Mouse (Mus musculus) small intestine, adult 2 months (tissue): ENCODE data around the gene Mctp1. TPM values are rescaled to one million over a fixed set of nuclear protein-coding genes. Genes with fewer than 3 reads are reported as not detected.
"Not testable (repeated sequence)": the region's sequence is repeated elsewhere in the genome, so short reads cannot be mapped to it uniquely, and the experiment has no call there.

Experiments
- H3K27ac ChIP-seq: fragments of 200-500 bp; 2 replicates; pipeline ENCODE4 v1.5.1; 2012; ENCODE audit warnings: low read depth, low read length, control low read depth, inconsistent platforms; ENCODE audit not compliant: insufficient read depth
- H3K27me3 ChIP-seq: fragments of 200-500 bp; 2 replicates; pipeline ENCODE4 v1.6.1; 2012; ENCODE audit warnings: mild to moderate bottlenecking, moderate library complexity, low read length, inconsistent platforms; ENCODE audit not compliant: control insufficient read depth, insufficient read depth
- H3K36me3 ChIP-seq: fragments of 200-500 bp; 2 replicates; pipeline ENCODE4 v1.6.1; 2012; ENCODE audit warnings: mild to moderate bottlenecking, low read length, control low read depth, inconsistent platforms; ENCODE audit not compliant: control insufficient read depth, insufficient read depth
- H3K4me1 ChIP-seq: fragments of 200-500 bp; 2 replicates; pipeline ENCODE4 v1.6.1; 2012; ENCODE audit warnings: low read length, inconsistent platforms, mixed read lengths; ENCODE audit not compliant: control insufficient read depth, insufficient read depth, insufficient read length
- H3K4me3 ChIP-seq: fragments of 200-500 bp; 2 replicates; pipeline ENCODE4 v1.5.1; 2012; ENCODE audit warnings: low read depth, mild to moderate bottlenecking, control low read depth, inconsistent platforms, low read length, moderate library complexity
- CTCF ChIP-seq: fragments of 200-500 bp; IDR thresholded peaks from 2 replicates; pipeline ENCODE4 v1.5.1; 2012; ENCODE audit warnings: low read depth, mild to moderate bottlenecking, control low read depth, inconsistent platforms, low read length, moderate library complexity, mixed read lengths; ENCODE audit not compliant: insufficient replicate concordance, insufficient read length; ENCODE audit errors: extremely low read depth
- POLR2A ChIP-seq: fragments of 200-500 bp; IDR thresholded peaks from 2 replicates; pipeline ENCODE4 v1.6.1; 2012; ENCODE audit warnings: low read depth, mild to moderate bottlenecking, control low read depth, inconsistent platforms, low read length, moderate library complexity
- WGBS: fragments of 180-500 bp; shearing (Covaris S2); methylation state at CpG from one replicate; pipeline ENCODE4 v1.1.7; 2018; 5-methylcytosine and 5-hydroxymethylcytosine counted together
- polyA plus RNA-seq: library from polyadenylated mRNA; depleted of rRNA; stranded (reverse); fragments of >200 nt; gene quantifications from 2 replicates; pipeline ENCODE4 v1.2.3, GENCODE M21; 2012

Mctp1 gene
- polyA plus RNA-seq, 1 experiment: 0.14 TPM

DNA sequence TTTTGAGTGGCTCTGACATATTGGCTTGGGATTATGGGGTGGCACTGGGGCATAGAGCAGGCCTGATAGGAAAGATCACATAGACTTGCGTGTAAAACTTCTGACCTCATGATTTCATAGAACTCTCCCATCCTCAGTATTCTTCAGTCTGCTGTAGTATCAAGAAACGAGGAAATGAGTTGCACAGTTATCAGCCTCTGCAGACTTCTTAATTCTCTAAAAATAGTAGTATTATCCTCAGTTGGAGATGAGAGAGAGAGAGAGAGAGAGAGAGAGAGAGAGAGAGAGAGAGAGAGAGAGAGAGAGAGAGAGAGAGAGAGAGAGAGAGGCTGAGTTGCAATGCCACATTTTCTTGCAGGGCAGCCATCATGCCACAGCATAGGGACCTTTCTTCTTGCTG is 45.6 kb downstream of the Mctp1 start:
- 74% methylated on average over 2 of the region's 2 CpGs for WGBS
- no peak overlapping the region for H3K27ac ChIP-seq
- H3K27me3 ChIP-seq: no peaks in the 10 kb centered on the region
- no peak overlapping the region for H3K4me3 ChIP-seq
- H3K4me1 ChIP-seq: no peaks in the 10 kb centered on the region
- H3K36me3 ChIP-seq: no peaks in the 10 kb centered on the region
- TF ChIP-seq POLR2A: no peak
- no peak for TF ChIP-seq CTCF

DNA sequence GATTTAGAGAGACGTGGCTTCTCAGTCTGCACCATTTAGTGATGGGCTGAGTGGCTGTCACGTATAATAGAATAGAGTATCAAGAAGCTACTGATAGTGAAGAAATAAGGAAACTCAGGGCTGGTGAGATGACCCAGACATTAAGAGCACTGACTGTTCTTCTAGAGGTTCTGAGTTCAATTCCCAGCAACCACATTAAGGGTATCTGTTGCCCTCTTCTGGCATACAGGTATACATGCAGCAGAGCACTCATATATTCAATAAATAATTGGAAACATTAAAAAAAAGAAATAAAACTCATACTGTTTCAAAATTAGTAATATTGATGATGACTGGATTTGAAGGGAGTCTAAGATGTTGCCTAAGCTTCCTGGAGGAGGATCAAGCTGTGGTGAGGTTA is 47.6 kb downstream of the Mctp1 start:
- Histone ChIP-seq H3K36me3 (no peaks in the 10 kb centered on the region), H3K27me3 (no peaks in the 10 kb centered on the region), H3K27ac (no peak overlapping the region), H3K4me3 (no peak overlapping the region), H3K4me1 (no peaks in the 10 kb centered on the region)
- WGBS: 90% methylated on average over 2 of the region's 2 CpGs
- TF ChIP-seq POLR2A (no peak), CTCF (no peak)

DNA sequence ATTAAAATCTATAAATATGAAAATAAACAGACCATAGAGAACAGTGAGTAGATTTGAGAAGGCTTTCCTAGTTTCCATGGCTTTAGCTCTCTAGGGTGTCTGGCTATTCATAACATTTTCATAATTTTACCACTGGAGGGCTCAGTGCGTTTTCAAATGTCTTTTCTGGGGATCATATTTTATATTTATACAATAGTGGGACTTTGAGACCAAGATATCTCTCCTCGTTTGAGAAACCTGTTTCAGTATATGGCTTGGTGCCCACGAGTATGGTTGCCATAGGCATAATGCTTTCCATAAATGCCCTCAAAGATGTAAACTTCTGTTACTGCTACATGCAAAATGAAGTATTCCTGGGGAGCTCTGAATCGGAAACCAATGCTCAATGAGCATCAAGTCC is 49.1 kb downstream of the Mctp1 start:
- WGBS: 51% methylated on average over 4 of the region's 4 CpGs
- TF ChIP-seq POLR2A: no peak
- TF ChIP-seq CTCF: no peak

DNA sequence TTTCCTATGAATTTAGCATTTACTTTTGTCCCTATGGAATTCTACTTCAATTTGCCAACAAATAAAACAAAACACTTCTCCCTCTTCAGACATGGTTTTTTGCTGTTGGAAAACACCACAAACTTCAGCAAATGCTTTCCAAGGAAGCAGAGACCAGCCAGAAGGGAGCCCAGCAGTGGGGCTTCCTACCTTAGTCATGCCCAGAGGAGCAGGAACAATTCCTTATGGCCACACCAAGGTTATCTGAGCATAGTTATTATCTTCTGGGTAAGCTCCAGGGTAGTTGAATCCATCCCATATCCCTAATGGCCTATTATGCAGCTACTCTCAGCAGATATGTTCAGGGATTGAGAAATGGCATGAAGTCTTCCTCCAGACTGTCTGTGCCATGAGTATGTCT is 52.1 kb downstream of the Mctp1 start:
- no peak for TF ChIP-seq CTCF
- no peak for TF ChIP-seq POLR2A
- Histone ChIP-seq H3K27me3 (no peaks in the 10 kb centered on the region), H3K36me3 (no peaks in the 10 kb centered on the region), H3K4me1 (no peaks in the 10 kb centered on the region), H3K27ac (no peak overlapping the region), H3K4me3 (no peak overlapping the region)

More for the DNA sequence above, 49.1 kb downstream of the Mctp1 start:
- Histone ChIP-seq H3K4me3 (no peak overlapping the region), H3K27ac (no peak overlapping the region), H3K36me3 (no peaks in the 10 kb centered on the region), H3K27me3 (no peaks in the 10 kb centered on the region), H3K4me1 (no peaks in the 10 kb centered on the region)

DNA sequence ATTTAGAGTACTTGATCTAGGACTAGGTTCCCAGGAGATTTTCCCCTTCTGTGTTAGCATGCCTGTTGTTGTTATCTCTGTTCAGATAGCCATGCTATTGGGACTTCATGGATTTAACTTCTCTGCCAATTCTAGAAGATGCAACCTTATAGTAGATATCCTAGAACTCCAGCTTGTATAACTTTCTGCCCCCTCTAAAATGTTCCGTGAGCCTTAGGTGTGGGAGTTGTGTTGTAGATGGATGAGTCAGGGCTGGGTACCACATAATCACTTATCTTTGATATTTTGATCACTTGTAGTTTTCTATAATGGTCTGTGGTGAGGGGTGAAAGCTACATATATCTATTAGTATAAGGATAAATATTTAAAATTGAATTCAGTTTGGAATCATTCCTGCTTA is 54.4 kb downstream of the Mctp1 start:
- Histone ChIP-seq H3K4me3 (no peak overlapping the region), H3K27me3 (no peaks in the 10 kb centered on the region), H3K27ac (no peak overlapping the region), H3K36me3 (no peaks in the 10 kb centered on the region), H3K4me1 (no peaks in the 10 kb centered on the region)
- 80% methylated on average over 1 of the region's 1 CpGs for WGBS
- no peak for TF ChIP-seq CTCF
- no peak for TF ChIP-seq POLR2A

DNA sequence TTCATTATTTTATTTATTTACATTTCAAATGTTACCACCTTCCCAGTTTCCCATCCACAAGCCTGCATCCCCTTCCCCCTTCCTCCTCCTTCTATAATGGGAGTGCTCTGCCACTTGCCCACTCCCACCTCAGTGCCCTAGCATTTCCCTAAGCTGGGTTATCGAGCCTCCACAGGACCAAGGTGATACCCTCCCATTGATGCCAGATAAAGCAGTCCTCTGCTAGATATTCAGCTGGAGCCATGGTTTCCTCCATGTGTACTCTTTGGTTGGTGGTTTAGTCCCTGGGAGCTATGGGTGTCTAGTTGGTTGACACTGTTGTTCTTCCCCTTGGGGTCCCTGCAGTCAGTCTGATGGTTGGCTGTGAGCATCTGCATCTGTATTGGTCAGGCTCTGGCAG is 61.7 kb downstream of the Mctp1 start:
- Histone ChIP-seq H3K27ac (no peak overlapping the region), H3K27me3 (no peaks in the 10 kb centered on the region), H3K36me3 (no peaks in the 10 kb centered on the region), H3K4me1 (no peaks in the 10 kb centered on the region), H3K4me3 (no peak overlapping the region)
- WGBS: 59% methylated on average over 1 of the region's 1 CpGs
- TF ChIP-seq CTCF: no peak
- TF ChIP-seq POLR2A: no peak

DNA sequence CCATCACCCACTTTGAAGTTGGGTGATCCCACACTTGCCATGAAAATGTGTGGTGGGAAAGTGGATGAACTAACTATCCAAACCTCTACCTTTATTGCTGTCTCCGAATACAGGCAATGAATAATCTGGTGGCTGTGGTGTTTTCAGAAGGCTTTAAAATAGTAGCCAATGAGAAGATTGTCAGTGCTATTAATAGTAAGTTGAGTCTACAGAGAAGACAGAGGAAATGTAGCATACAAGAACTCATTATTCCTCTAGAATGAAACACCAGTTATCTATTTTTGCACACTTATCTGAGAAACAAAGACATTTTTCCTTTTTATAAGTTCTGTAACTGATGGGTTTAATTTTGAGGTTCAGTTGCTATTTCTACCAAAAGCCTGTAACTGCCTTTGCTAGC is 63.2 kb downstream of the Mctp1 start:
- TF ChIP-seq POLR2A: no peak
- TF ChIP-seq CTCF: no peak
- no peaks in the 10 kb centered on the region for H3K36me3 ChIP-seq
- H3K27me3 ChIP-seq: no peaks in the 10 kb centered on the region
- no peak overlapping the region for H3K27ac ChIP-seq
- no peaks in the 10 kb centered on the region for H3K4me1 ChIP-seq
- 73% methylated on average over 1 of the region's 1 CpGs for WGBS
- no peak overlapping the region for H3K4me3 ChIP-seq

DNA sequence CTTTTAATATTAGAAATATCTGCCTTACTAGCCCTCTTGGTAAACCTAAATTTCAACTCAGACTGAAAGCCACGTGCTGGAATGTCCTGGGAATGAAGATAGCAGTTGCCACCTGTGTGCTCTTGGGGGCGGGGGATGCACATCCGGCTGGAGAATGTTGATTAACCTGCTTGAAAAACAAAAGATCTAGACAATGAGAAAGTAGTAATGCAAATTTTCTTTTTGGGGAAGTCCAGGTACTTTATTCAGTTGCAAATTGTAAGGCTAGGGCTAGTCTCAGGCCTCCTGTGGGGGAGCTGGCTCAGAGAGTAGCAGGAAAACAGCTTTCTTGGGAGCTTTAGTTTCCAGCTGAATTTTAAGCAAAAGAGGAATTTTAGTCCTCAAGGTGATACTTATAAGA is 67.2 kb downstream of the Mctp1 start:
- H3K27me3 ChIP-seq, H3K4me1 ChIP-seq, H3K4me3 ChIP-seq, H3K27ac ChIP-seq, H3K36me3 ChIP-seq: not testable (repeated sequence)
- 46% methylated on average over 3 of the region's 3 CpGs for WGBS
